Mouse (Mus musculus): ENCODE results near the gene Ctxn1. TPM values are rescaled to one million over a fixed set of nuclear protein-coding genes. Genes with fewer than 3 reads are reported as not detected.

Gene Ctxn1
- polyA plus RNA-seq, 1 experiment from 2014 or later = 58.0 TPM

Other genes with a start within 250 kb of the Ctxn1 start
- not detected in 2 replicates for gene Cd209f, start 153.4 kb downstream of the Ctxn1 start, polyA plus RNA-seq (2015; fragmentation: Nextera tagmentation; extraction: Ambion mirVana)
- not detected in 2 replicates for gene Cd209g, start 125.2 kb downstream of the Ctxn1 start, polyA plus RNA-seq (2015; fragmentation: Nextera tagmentation; extraction: Ambion mirVana)
- 24.1 and 24.5 TPM in 2 replicates for gene Evi5l, start 92.7 kb downstream of the Ctxn1 start, polyA plus RNA-seq (2015; fragmentation: Nextera tagmentation; extraction: Ambion mirVana)
- 4.4 and 4.5 TPM in 2 replicates for gene Prr36, start 41.8 kb downstream of the Ctxn1 start, polyA plus RNA-seq (2015; fragmentation: Nextera tagmentation; extraction: Ambion mirVana)
- 6.0 and 6.7 TPM in 2 replicates for gene Lrrc8e, start 32.4 kb downstream of the Ctxn1 start, polyA plus RNA-seq (2015; fragmentation: Nextera tagmentation; extraction: Ambion mirVana)
- gene Map2k7, start 20.5 kb downstream of the Ctxn1 start, polyA plus RNA-seq (2015; fragmentation: Nextera tagmentation; extraction: Ambion mirVana) = 26.8 and 29.1 TPM in 2 replicates
- gene Gm49320, start 20.4 kb downstream of the Ctxn1 start, polyA plus RNA-seq (2015; fragmentation: Nextera tagmentation; extraction: Ambion mirVana) = 1.1 and 1.6 TPM in 2 replicates
- 3.4 and 4.2 TPM in 2 replicates for gene Tgfbr3l, start 11.1 kb downstream of the Ctxn1 start, polyA plus RNA-seq (2015; fragmentation: Nextera tagmentation; extraction: Ambion mirVana)
- gene Snapc2, start 6.2 kb downstream of the Ctxn1 start, polyA plus RNA-seq (2015; fragmentation: Nextera tagmentation; extraction: Ambion mirVana) = 48.7 and 52.0 TPM in 2 replicates
- gene Timm44, start 16.6 kb upstream of the Ctxn1 start, polyA plus RNA-seq (2015; fragmentation: Nextera tagmentation; extraction: Ambion mirVana) = 56.5 and 57.2 TPM in 2 replicates
- 18.2 and 25.8 TPM in 2 replicates for gene Ccl25, start 65.9 kb upstream of the Ctxn1 start, polyA plus RNA-seq (2015; fragmentation: Nextera tagmentation; extraction: Ambion mirVana)
- gene Elavl1, start 66.1 kb upstream of the Ctxn1 start, polyA plus RNA-seq (2015; fragmentation: Nextera tagmentation; extraction: Ambion mirVana) = 197 and 224 TPM in 2 replicates
- gene Cers4, start 233.8 kb upstream of the Ctxn1 start, polyA plus RNA-seq (2015; fragmentation: Nextera tagmentation; extraction: Ambion mirVana) = 30.2 and 31.0 TPM in 2 replicates

Measured in lung, embryonic 16.5 days (tissue).